Mouse (Mus musculus) left cerebral cortex, postnatal 4 days (tissue): ENCODE measurements around the gene Cdk5rap2. TPM values are rescaled to one million over a fixed set of nuclear protein-coding genes. Genes with fewer than 3 reads are reported as not detected.

Experiments used
- DNase-seq: peaks from one replicate; pipeline ENCODE4 v3.0.0-alpha.2; 2022
- intact Hi-C: fragments of 180-260 bp; cut with DNase I; formaldehyde crosslinking; loops from one replicate; pipeline ENCODE4 v1.15.1; 2025
- total RNA-seq, 2 experiments: library from RNA; stranded (reverse); gene quantifications; 2 replicates each; pipeline ENCODE4 v1.2.3; 2021

Gene Cdk5rap2
- total RNA-seq, 2 experiments from 2014 or later: 15.2 to 23.1 TPM

GRCm38 (mm10) chr4:70219776-70220175 is 190.5 kb downstream of the Cdk5rap2 start:
- DNase-seq: no peak
- intact Hi-C loops: no loop called here

GRCm38 (mm10) chr4:70185971-70186370 is 224.3 kb downstream of the Cdk5rap2 start:
- no peak for DNase-seq
- intact Hi-C loops: no loop called here

Other genes starting within 250 kb of the Cdk5rap2 start
- gene Megf9, start 124.6 kb upstream of the Cdk5rap2 start, total RNA-seq: 10 to 100 TPM; 86.1 to 90.0 TPM